Mouse (Mus musculus) kidney, postnatal 0 days (tissue): ENCODE measurements around the gene Samd4. TPM values are rescaled to one million over a fixed set of nuclear protein-coding genes. Genes with fewer than 3 reads are reported as not detected.

Experiments
- ATAC-seq: fragments of 200-750 bp; cut with Nextera tagmentation; replicated peaks from 2 replicates; pipeline ENCODE4 v1.8.0; 2017; ENCODE audit warnings: low read depth, moderate number of reproducible peaks, moderate TSS enrichment, moderate library complexity; ENCODE audit not compliant: low FRiP score
- DNase-seq: peaks from one replicate; pipeline ENCODE4 v3.0.0-alpha.2; 2016; ENCODE audit warnings: low spot score
- H3K27ac ChIP-seq: fragments of 300-500 bp; sonication (generic); 2 replicates; pipeline ENCODE4 v1.5.1; 2014; ENCODE audit warnings: mild to moderate bottlenecking
- H3K27me3 ChIP-seq: fragments of 300-500 bp; sonication (generic); 2 replicates; pipeline ENCODE4 v1.6.1; 2014; ENCODE audit warnings: low read length, mixed read lengths; ENCODE audit not compliant: insufficient read depth
- H3K36me3 ChIP-seq: fragments of 300-500 bp; sonication (generic); 2 replicates; pipeline ENCODE4 v1.6.1; 2014; ENCODE audit warnings: low read length, mixed read lengths; ENCODE audit not compliant: insufficient read depth
- H3K4me1 ChIP-seq: fragments of 300-500 bp; sonication (generic); replicated peaks from 2 replicates; pipeline ENCODE4 v1.6.1; 2014; ENCODE audit warnings: antibody characterized with exemption, low read length, mixed read lengths; ENCODE audit not compliant: insufficient read depth
- H3K4me2 ChIP-seq: fragments of 300-500 bp; sonication (generic); 2 replicates; pipeline ENCODE4 v1.6.1; 2014; ENCODE audit warnings: mild to moderate bottlenecking, low read length, moderate library complexity, mixed read lengths
- H3K4me3 ChIP-seq: fragments of 300-500 bp; sonication (generic); replicated peaks from 2 replicates; pipeline ENCODE4 v1.5.1; 2014; ENCODE audit warnings: low read depth, low read length
- H3K9ac ChIP-seq: fragments of 300-500 bp; sonication (generic); 2 replicates; pipeline ENCODE4 v1.6.1; 2014; ENCODE audit warnings: low read depth, low read length
- H3K9me3 ChIP-seq: fragments of 300-500 bp; sonication (generic); replicated peaks from 2 replicates; pipeline ENCODE4 v1.6.1; 2016; ENCODE audit warnings: low read length, inconsistent platforms, mixed read lengths
- CTCF ChIP-seq: IDR thresholded peaks from 2 replicates; pipeline ENCODE4 v1.5.1; 2016; ENCODE audit warnings: antibody characterized with exemption, low read depth, mild to moderate bottlenecking, moderate library complexity
- WGBS: fragments of 180-500 bp; shearing (Covaris S2); extraction: QIAGEN DNeasy Blood & Tissue Kit; methylation state at CpG from one replicate; pipeline ENCODE4 v1.1.7; 2014; 5-methylcytosine and 5-hydroxymethylcytosine counted together
- polyA plus RNA-seq: library from polyadenylated mRNA; unstranded; fragments of >200 nt; fragmentation: Nextera tagmentation; extraction: Ambion mirVana; gene quantifications from 2 replicates; pipeline ENCODE4 v1.2.1, GENCODE M21; 2015

Samd4 gene
- polyA plus RNA-seq, 1 experiment from 2014 or later, result 4.4 TPM

- DNase-seq (no peak), ATAC-seq (no peak)
- H3K9me3 ChIP-seq, result no peaks in the 10 kb centered on the region
- no peak overlapping the region for H3K4me2 ChIP-seq
- H3K4me1 ChIP-seq, result no peaks in the 10 kb centered on the region
- 82% methylated on average over 3 of the region's 3 CpGs for WGBS
- H3K27me3 ChIP-seq, result no peaks in the 10 kb centered on the region
- no peak for TF ChIP-seq CTCF
- no peaks in the 10 kb centered on the region for H3K36me3 ChIP-seq
- no peak overlapping the region for H3K9ac ChIP-seq
- H3K27ac ChIP-seq, result no peak overlapping the region
- no peak overlapping the region for H3K4me3 ChIP-seq
Observed at GRCm38 (mm10) chr14:46990450-46990849, 107.8 kb downstream of the Samd4 start.

- ATAC-seq (no peak), DNase-seq (no peak)
- H3K36me3 ChIP-seq, result no peaks in the 10 kb centered on the region
- H3K27ac ChIP-seq, result no peak overlapping the region
- TF ChIP-seq CTCF, result no peak
- no peaks in the 10 kb centered on the region for H3K27me3 ChIP-seq
- no peak overlapping the region for H3K9ac ChIP-seq
- no peaks in the 10 kb centered on the region for H3K4me1 ChIP-seq
- 75% methylated on average over 7 of the region's 7 CpGs for WGBS
- H3K4me2 ChIP-seq, result no peak overlapping the region
- no peak overlapping the region for H3K4me3 ChIP-seq
- no peaks in the 10 kb centered on the region for H3K9me3 ChIP-seq
Observed at GRCm38 (mm10) chr14:46994704-46995103, 112.0 kb downstream of the Samd4 start.

- Histone ChIP-seq H3K36me3 (no peaks in the 10 kb centered on the region), H3K4me1 (0 out of 2 replicates have a peak, but pooled peaks cover 4% of the 10 kb centered on the region), H3K9ac (no peak overlapping the region), H3K9me3 (no peaks in the 10 kb centered on the region), H3K27ac (no peak overlapping the region), H3K4me2 (peak overlapping the region; percentile 23; the same call in 1 of the 2 replicates), H3K4me3 (no peak overlapping the region), H3K27me3 (no peaks in the 10 kb centered on the region)
- TF ChIP-seq CTCF, result no peak
- WGBS, result 40% methylated on average over 9 of the region's 9 CpGs
- no peak for ATAC-seq
- DNase-seq, result peak; percentile 71
Observed at GRCm38 (mm10) chr14:46999321-47000025, 116.8 kb downstream of the Samd4 start.

GRCm38 (mm10) chr14:47000096-47000736 is 117.6 kb downstream of the Samd4 start:
- WGBS, result 61% methylated on average over 11 of the region's 11 CpGs
- no peaks in the 10 kb centered on the region for H3K36me3 ChIP-seq
- H3K9me3 ChIP-seq, result no peaks in the 10 kb centered on the region
- ATAC-seq (no peak), DNase-seq (no peak)
- no peak overlapping the region for H3K9ac ChIP-seq
- no peaks in the 10 kb centered on the region for H3K27me3 ChIP-seq
- no peak overlapping the region for H3K27ac ChIP-seq
- no peak overlapping the region for H3K4me2 ChIP-seq
- TF ChIP-seq CTCF, result 0 out of 2 replicates have a peak, but pooled peaks have one; percentile 26
- H3K4me3 ChIP-seq, result no peak overlapping the region
- 0 out of 2 replicates have a peak, but pooled peaks cover 4% of the 10 kb centered on the region for H3K4me1 ChIP-seq

GRCm38 (mm10) chr14:47000786-47001761 is 118.4 kb downstream of the Samd4 start:
- Histone ChIP-seq H3K36me3 (no peaks in the 10 kb centered on the region), H3K9ac (no peak overlapping the region), H3K4me3 (no peak overlapping the region), H3K27me3 (no peaks in the 10 kb centered on the region), H3K4me1 (0 out of 2 replicates have a peak, but pooled peaks cover 4% of the 10 kb centered on the region), H3K27ac (no peak overlapping the region), H3K4me2 (no peak overlapping the region), H3K9me3 (no peaks in the 10 kb centered on the region)
- DNase-seq, result no peak
- ATAC-seq, result no peak
- WGBS, result 64% methylated on average over 24 of the region's 24 CpGs
- TF ChIP-seq CTCF, result no peak

GRCm38 (mm10) chr14:47004161-47004560 is 121.5 kb downstream of the Samd4 start:
- no peaks in the 10 kb centered on the region for H3K27me3 ChIP-seq
- no peak overlapping the region for H3K27ac ChIP-seq
- ATAC-seq (no peak), DNase-seq (peak; percentile 33)
- H3K9ac ChIP-seq, result no peak overlapping the region
- H3K36me3 ChIP-seq, result no peaks in the 10 kb centered on the region
- peak; percentile 66 for TF ChIP-seq CTCF
- H3K4me1 ChIP-seq, result 0 out of 2 replicates have a peak, but pooled peaks cover 4% of the 10 kb centered on the region
- 23% methylated on average over 3 of the region's 3 CpGs for WGBS
- no peaks in the 10 kb centered on the region for H3K9me3 ChIP-seq
- H3K4me3 ChIP-seq, result no peak overlapping the region
- no peak overlapping the region for H3K4me2 ChIP-seq
